Mouse (Mus musculus): Measurements from ENCODE around the gene Galnt14. TPM values are rescaled to one million over a fixed set of nuclear protein-coding genes. Genes with fewer than 3 reads are reported as not detected.

The Galnt14 gene
- polyA plus RNA-seq, 1 experiment = 7.6 TPM

DNA sequence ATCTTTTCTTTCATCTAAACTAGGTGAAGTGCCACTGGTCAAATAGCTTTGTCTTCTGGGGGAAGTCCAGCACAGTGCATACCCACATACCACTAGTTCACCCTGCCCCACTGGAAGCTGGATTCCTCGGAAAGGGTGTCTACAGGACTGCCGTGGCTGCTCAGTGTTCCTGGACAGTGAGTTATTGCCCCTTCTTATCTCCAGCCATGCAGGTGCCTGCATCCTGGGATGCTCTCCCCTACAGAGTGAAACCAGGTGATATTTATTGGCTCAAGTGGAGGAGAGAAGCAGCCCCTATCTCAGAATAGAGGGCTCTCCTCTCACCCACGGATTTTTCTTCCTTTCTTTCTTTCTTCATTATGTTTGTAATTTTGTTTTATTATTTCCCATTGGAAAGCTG is 222.9 kb downstream of the Galnt14 start:
- H3K4me1 ChIP-seq (ENCODE audit: control insufficient read depth, insufficient read depth, low read length) = no peaks in the 10 kb centered on the region; the same call in 1 of the 2 replicates
- no peak for DNase-seq
- no peak for TF ChIP-seq POLR2A (IDR thresholded peaks at IDR 0.05; ENCODE audit: borderline replicate concordance, insufficient read depth, low read length)
- no peak for TF ChIP-seq CTCF (IDR thresholded peaks at IDR 0.05; ENCODE audit: borderline replicate concordance, insufficient read depth, low read depth, low read length)
- no peak overlapping the region for H3K27ac ChIP-seq (ENCODE audit: insufficient read depth, low read length)
- H3K27me3 ChIP-seq (ENCODE audit: control insufficient read depth, insufficient read depth, low read length) = no peaks in the 10 kb centered on the region
- WGBS = 61% methylated on average over 3 of the region's 3 CpGs
- no peak overlapping the region for H3K4me3 ChIP-seq (replicated peaks; ENCODE audit: insufficient read depth, low read depth, low read length)

DNA sequence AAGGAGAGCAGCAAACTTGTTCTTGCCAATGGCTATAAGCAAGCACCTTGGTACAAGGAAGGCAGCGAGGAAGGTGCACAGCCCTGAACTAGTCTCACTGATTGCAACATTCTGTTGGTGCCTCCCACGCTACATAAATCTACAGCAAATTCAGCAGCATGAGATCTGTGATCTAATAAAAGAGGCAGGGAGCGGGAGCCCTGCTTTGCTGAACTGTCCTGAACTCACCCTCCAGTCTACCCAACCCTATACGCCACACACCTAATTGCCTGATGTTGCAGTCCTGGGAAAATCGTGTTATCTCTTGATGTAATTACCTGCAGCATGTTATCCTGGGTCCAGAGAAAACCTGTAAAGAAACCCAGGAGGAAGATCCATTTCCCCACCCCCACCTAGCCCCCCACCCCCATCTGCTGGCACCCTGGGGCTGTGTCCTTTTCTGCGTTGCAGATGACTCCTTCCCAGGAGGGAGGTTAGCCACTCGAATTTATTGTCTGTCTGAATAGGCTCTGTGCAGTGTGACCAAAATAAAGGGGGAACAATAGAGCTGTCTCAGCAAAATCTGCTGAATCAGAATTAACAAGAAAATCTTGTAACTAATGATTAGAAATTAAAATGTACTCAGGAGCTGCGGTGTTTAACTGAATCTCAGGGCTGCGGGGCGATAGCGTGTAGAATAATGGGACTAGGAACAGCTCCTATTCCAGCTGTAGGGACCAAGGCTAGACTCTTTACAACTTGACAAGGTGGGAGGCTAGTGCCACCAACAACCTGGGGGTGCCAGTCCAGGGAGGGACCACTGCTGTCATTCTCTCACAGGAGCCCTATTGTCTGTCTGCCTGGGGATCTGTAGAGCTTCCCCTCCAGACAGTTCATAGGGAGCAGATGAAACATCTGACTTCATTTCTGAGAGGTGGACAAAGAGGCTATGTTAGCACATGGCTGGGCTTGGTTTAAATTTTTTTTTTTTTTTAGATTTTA is 232.9 kb downstream of the Galnt14 start:
- 56% methylated on average over 11 of the region's 11 CpGs for WGBS
- no peak overlapping the region for H3K4me3 ChIP-seq (replicated peaks; ENCODE audit: insufficient read depth, low read depth, low read length)
- H3K27me3 ChIP-seq (ENCODE audit: control insufficient read depth, insufficient read depth, low read length) = no peaks in the 10 kb centered on the region
- H3K27ac ChIP-seq (ENCODE audit: insufficient read depth, low read length) = no peak overlapping the region
- TF ChIP-seq CTCF (IDR thresholded peaks at IDR 0.05; ENCODE audit: borderline replicate concordance, insufficient read depth, low read depth, low read length) (no peak), POLR2A (IDR thresholded peaks at IDR 0.05; ENCODE audit: borderline replicate concordance, insufficient read depth, low read length) (no peak)
- H3K4me1 ChIP-seq (ENCODE audit: control insufficient read depth, insufficient read depth, low read length) = no peaks in the 10 kb centered on the region
- no peak for DNase-seq

DNA sequence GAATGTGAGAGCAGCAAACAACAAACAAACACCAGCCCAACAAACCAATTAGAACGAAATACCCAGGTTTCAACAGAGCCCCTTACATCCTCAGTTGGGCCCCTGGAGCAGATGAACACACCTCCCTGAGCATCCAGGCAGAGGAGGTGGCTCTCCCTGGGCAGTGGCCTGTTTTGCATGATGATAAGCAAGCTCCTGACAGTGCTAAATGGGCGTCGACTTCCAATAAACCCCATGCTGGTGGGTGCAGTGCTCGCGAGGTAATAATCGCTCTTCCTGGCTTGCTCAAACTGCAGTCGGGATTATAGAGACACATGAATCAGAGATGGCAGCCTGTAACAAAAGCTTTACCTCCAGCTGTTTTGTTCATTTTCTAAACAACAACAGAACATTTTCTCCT is 235.9 kb downstream of the Galnt14 start:
- 37% methylated on average over 7 of the region's 7 CpGs for WGBS
- H3K4me1 ChIP-seq (ENCODE audit: control insufficient read depth, insufficient read depth, low read length) = no peaks in the 10 kb centered on the region

DNA sequence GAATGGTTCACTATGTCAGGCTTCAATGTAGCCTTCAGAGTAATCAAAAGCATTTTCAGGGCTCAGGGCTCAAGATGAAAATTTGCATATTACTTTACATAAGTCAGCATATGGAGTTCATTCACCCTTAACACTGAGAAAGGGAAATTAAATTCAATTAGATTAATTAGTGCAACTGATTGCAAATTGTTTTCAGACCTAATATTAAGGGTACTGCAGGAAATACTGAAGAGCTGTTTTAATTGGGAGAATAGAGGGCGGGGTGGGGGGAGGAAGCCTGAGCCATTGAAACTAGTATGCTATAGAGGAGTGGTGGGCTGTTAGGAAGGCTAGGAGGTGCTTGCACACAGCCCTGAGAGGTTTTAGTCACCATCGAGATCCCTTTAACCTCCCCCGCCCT is 237.2 kb downstream of the Galnt14 start:
- WGBS = 81% methylated on average over 3 of the region's 3 CpGs
- H3K27me3 ChIP-seq (ENCODE audit: control insufficient read depth, insufficient read depth, low read length) = no peaks in the 10 kb centered on the region
- no peaks in the 10 kb centered on the region for H3K4me1 ChIP-seq (ENCODE audit: control insufficient read depth, insufficient read depth, low read length)
- no peak for DNase-seq
- no peak for TF ChIP-seq CTCF (IDR thresholded peaks at IDR 0.05; ENCODE audit: borderline replicate concordance, insufficient read depth, low read depth, low read length)
- TF ChIP-seq POLR2A (IDR thresholded peaks at IDR 0.05; ENCODE audit: borderline replicate concordance, insufficient read depth, low read length) = no peak
- no peak overlapping the region for H3K27ac ChIP-seq (ENCODE audit: insufficient read depth, low read length)
- H3K4me3 ChIP-seq (replicated peaks; ENCODE audit: insufficient read depth, low read depth, low read length) = no peak overlapping the region

More for the DNA sequence above, 235.9 kb downstream of the Galnt14 start:
- TF ChIP-seq POLR2A (IDR thresholded peaks at IDR 0.05; ENCODE audit: borderline replicate concordance, insufficient read depth, low read length) (no peak), CTCF (IDR thresholded peaks at IDR 0.05; ENCODE audit: borderline replicate concordance, insufficient read depth, low read depth, low read length) (no peak)
- Histone ChIP-seq H3K27me3 (ENCODE audit: control insufficient read depth, insufficient read depth, low read length) (no peaks in the 10 kb centered on the region), H3K4me3 (replicated peaks; ENCODE audit: insufficient read depth, low read depth, low read length) (no peak overlapping the region), H3K27ac (ENCODE audit: insufficient read depth, low read length) (no peak overlapping the region)
- no peak for DNase-seq

DNA sequence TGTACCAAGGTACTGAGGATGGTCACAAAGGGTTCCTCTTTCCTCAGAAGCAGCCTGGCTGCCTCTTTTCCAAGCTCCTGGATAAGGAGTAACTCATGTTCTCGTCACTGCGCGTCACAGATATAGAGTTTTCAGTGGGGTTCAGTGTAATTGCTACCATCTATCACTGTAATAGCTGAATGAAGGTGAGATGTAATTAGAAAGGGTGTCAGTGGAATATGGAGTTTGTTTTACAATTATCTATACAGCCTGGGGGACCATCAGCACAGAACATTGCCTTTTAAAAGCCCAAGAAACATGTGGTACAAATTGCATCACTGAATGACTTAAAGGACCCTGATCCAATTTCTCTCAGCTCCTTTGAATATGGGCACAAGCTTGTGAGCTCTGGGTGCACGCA is 249.4 kb downstream of the Galnt14 start:
- no peaks in the 10 kb centered on the region for H3K27me3 ChIP-seq (ENCODE audit: control insufficient read depth, insufficient read depth, low read length)
- no peak for TF ChIP-seq CTCF (IDR thresholded peaks at IDR 0.05; ENCODE audit: borderline replicate concordance, insufficient read depth, low read depth, low read length)
- TF ChIP-seq POLR2A (IDR thresholded peaks at IDR 0.05; ENCODE audit: borderline replicate concordance, insufficient read depth, low read length) = no peak
- 91% methylated on average over 4 of the region's 4 CpGs for WGBS
- DNase-seq = no peak
- no peak overlapping the region for H3K27ac ChIP-seq (ENCODE audit: insufficient read depth, low read length)
- H3K4me1 ChIP-seq (ENCODE audit: control insufficient read depth, insufficient read depth, low read length) = no peaks in the 10 kb centered on the region
- H3K4me3 ChIP-seq (replicated peaks; ENCODE audit: insufficient read depth, low read depth, low read length) = no peak overlapping the region

DNA sequence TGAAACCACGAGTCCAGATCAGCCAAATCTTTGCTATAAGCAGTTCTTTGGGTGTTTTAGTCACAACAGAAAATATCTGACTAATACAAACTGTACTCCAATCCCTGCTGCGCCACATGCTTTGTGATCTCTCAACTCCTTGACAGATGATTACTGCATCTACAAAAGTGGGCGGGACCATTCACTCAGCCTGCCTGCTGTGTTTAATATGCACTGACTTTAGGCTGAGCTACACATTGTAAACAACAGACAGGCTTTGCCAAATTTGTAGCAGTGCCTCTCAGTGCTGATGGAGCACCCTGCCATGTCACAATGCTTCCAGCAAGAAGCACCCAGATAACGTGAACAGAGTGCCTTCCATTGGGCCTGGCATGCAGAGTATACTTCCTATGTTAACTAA is 251.5 kb downstream of the Galnt14 start:
- 33% methylated on average over 4 of the region's 4 CpGs for WGBS
- no peak for TF ChIP-seq CTCF (IDR thresholded peaks at IDR 0.05; ENCODE audit: borderline replicate concordance, insufficient read depth, low read depth, low read length)
- H3K27me3 ChIP-seq (ENCODE audit: control insufficient read depth, insufficient read depth, low read length) = no peaks in the 10 kb centered on the region
- H3K27ac ChIP-seq (ENCODE audit: insufficient read depth, low read length) = no peak overlapping the region
- H3K4me3 ChIP-seq (replicated peaks; ENCODE audit: insufficient read depth, low read depth, low read length) = no peak overlapping the region
- no peaks in the 10 kb centered on the region for H3K4me1 ChIP-seq (ENCODE audit: control insufficient read depth, insufficient read depth, low read length)
- no peak for DNase-seq

DNA sequence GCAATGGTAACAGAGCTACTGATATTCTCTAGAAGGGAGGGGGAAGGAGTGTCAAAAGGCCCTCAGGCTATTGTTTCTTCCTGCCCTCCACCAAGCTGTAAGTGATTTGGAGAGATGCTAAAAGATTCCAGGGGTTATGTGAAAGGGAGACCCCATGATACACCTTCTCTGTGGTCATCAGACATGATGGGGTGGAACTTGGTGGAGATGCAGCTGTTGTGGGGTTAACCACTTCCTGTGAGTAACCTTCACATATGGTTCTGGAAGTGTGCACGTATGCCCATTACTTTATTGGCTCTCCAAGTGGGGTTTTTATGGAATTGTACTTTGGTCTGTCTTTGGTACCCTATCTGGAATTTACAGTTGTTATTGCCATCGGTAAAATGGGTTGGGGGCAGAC is 253.7 kb downstream of the Galnt14 start:
- H3K4me3 ChIP-seq (replicated peaks; ENCODE audit: insufficient read depth, low read depth, low read length) = no peak overlapping the region
- H3K27me3 ChIP-seq (ENCODE audit: control insufficient read depth, insufficient read depth, low read length) = no peaks in the 10 kb centered on the region
- DNase-seq = no peak
- no peak overlapping the region for H3K27ac ChIP-seq (ENCODE audit: insufficient read depth, low read length)
- H3K4me1 ChIP-seq (ENCODE audit: control insufficient read depth, insufficient read depth, low read length) = no peaks in the 10 kb centered on the region
- TF ChIP-seq POLR2A (IDR thresholded peaks at IDR 0.05; ENCODE audit: borderline replicate concordance, insufficient read depth, low read length) (no peak), CTCF (IDR thresholded peaks at IDR 0.05; ENCODE audit: borderline replicate concordance, insufficient read depth, low read depth, low read length) (no peak)
- 91% methylated on average over 2 of the region's 2 CpGs for WGBS

DNA sequence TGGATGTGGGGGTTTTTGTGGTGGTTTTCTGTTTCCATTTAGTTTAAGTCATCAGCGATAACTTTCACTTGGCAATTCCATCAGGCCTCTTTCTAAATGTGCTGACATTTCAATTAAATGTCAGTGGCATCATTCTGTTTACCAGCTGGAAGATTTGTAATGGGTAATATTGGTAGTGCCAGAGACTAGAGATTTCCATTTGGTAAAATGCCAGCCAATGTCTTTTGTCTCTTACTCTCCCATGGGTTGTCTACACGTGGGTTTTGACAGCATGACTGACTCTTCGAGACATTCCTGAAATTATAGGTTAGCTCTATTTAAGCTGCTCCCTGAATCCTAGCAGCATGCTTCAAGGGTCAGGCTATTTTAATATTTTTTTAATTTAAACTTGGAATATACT is 256.6 kb downstream of the Galnt14 start:
- DNase-seq = no peak
- H3K27ac ChIP-seq (ENCODE audit: insufficient read depth, low read length) = no peak overlapping the region
- H3K27me3 ChIP-seq (ENCODE audit: control insufficient read depth, insufficient read depth, low read length) = no peaks in the 10 kb centered on the region
- H3K4me1 ChIP-seq (ENCODE audit: control insufficient read depth, insufficient read depth, low read length) = no peaks in the 10 kb centered on the region
- TF ChIP-seq CTCF (IDR thresholded peaks at IDR 0.05; ENCODE audit: borderline replicate concordance, insufficient read depth, low read depth, low read length) (no peak), POLR2A (IDR thresholded peaks at IDR 0.05; ENCODE audit: borderline replicate concordance, insufficient read depth, low read length) (no peak)
- no peak overlapping the region for H3K4me3 ChIP-seq (replicated peaks; ENCODE audit: insufficient read depth, low read depth, low read length)
- 28% methylated on average over 3 of the region's 3 CpGs for WGBS

Data from cerebellum, adult 2 months (tissue).